Mouse (Mus musculus): ENCODE measurements around the gene Tacr2. TPM values are rescaled to one million over a fixed set of nuclear protein-coding genes. Genes with fewer than 3 reads are reported as not detected.

Tacr2 gene
- total and polyA plus RNA-seq, 2 experiments = not detected

DNA sequence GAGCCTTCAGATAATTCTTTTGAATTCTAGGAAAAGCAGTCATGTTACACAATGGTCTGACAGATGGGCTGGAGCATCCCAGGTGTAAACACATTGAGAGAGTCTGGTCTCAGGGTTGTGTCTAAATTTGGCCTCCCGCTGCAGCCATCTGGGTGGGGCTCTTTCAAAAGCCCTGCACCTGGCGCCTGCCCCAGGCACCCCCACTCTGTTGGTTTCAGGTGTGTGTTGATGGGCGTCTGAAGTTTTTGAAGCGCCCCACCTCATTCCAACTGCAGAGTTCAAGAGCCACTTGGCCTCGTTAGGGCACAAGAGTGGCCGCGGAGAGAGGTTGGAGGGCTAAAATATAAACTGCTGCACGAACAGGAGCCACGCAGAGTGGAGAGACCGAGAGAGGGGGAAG lies 9.9 kb upstream of the Tacr2 start:
- H3K27ac ChIP-seq (replicated peaks; ENCODE audit: insufficient read depth, low read depth, low read length) = no peak overlapping the region
- H3K4me3 ChIP-seq (ENCODE audit: insufficient read depth, low read depth, low read length) = no peak overlapping the region
- TF ChIP-seq CTCF (IDR thresholded peaks at IDR 0.05; ENCODE audit: low read depth, low read length) (no peak), POLR2A (IDR thresholded peaks at IDR 0.05; ENCODE audit: extremely low read depth, insufficient read depth, low read length) (no peak)
- no peak overlapping the region for H3K9ac ChIP-seq (ENCODE audit: low read depth, low read length)
- 78% methylated on average over 10 of the region's 10 CpGs for WGBS
- 0 out of 2 replicates have a peak, but pooled peaks cover 2% of the 10 kb centered on the region for H3K27me3 ChIP-seq (ENCODE audit: control insufficient read depth, insufficient read depth, low read length)
- DNase-seq (ENCODE audit: extremely low read depth, low read depth, low spot score) = no peak
- no peaks in the 10 kb centered on the region for H3K4me1 ChIP-seq (ENCODE audit: control insufficient read depth, insufficient read depth, low read length)
- no peaks in the 10 kb centered on the region for H3K79me2 ChIP-seq (ENCODE audit: control insufficient read depth, insufficient read depth, low read length)
- no peaks in the 10 kb centered on the region for H3K36me3 ChIP-seq (ENCODE audit: control insufficient read depth, insufficient read depth, low read length)

DNA sequence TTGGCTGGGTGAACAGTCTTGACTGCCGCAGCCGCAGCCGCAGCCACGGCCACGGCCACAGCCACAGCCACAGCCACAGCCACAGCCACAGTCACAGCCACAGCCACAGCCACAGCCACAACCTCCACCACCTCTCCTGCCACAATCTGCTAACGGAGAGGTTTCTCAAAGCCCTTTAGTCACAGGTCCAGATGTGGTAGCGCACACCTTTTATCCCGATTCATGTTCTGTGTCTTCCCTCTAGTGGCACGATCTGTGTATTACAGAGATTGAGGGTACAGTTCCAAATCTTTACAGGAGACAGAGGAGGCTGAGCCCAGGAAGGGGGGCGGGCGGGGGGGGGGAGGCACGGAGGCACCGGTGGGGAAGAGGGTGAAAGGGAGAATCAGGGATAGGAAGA lies 9.3 kb upstream of the Tacr2 start:
- Histone ChIP-seq H3K4me1 (ENCODE audit: control insufficient read depth, insufficient read depth, low read length) (no peaks in the 10 kb centered on the region), H3K36me3 (ENCODE audit: control insufficient read depth, insufficient read depth, low read length) (no peaks in the 10 kb centered on the region), H3K9ac (ENCODE audit: low read depth, low read length) (no peak overlapping the region), H3K27me3 (ENCODE audit: control insufficient read depth, insufficient read depth, low read length) (0 out of 2 replicates have a peak, but pooled peaks cover 2% of the 10 kb centered on the region), H3K79me2 (ENCODE audit: control insufficient read depth, insufficient read depth, low read length) (no peaks in the 10 kb centered on the region), H3K27ac (replicated peaks; ENCODE audit: insufficient read depth, low read depth, low read length) (no peak overlapping the region), H3K4me3 (ENCODE audit: insufficient read depth, low read depth, low read length) (no peak overlapping the region)
- WGBS = 43% methylated on average over 13 of the region's 13 CpGs
- TF ChIP-seq CTCF (IDR thresholded peaks at IDR 0.05; ENCODE audit: low read depth, low read length) (0 out of 2 replicates have a peak, but pooled peaks have one; percentile 27), POLR2A (IDR thresholded peaks at IDR 0.05; ENCODE audit: extremely low read depth, insufficient read depth, low read length) (no peak)
- DNase-seq (ENCODE audit: extremely low read depth, low read depth, low spot score) = no peak

DNA sequence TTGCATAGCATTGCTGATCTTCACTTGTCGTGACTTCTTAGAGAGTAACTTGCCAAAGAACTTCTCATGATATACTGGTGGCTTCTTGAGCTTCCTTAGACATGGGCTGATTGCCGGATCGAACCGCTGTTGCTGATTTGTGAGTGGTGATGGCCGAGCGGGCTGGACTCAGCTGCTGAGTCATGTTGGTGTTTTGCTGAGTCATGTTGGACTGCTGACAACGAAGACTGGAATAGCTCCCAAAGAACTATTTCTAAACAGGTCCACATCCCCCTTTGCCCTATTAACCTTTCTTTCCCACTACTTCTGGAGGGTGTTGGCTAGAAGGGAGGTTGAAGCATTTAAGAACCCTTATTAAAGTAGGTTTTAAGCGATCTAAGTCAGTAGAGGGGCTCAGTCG lies 8.2 kb upstream of the Tacr2 start:
- H3K9ac ChIP-seq (ENCODE audit: low read depth, low read length) = no peak overlapping the region
- H3K79me2 ChIP-seq (ENCODE audit: control insufficient read depth, insufficient read depth, low read length) = no peaks in the 10 kb centered on the region
- DNase-seq (ENCODE audit: extremely low read depth, low read depth, low spot score) = no peak
- no peaks in the 10 kb centered on the region for H3K36me3 ChIP-seq (ENCODE audit: control insufficient read depth, insufficient read depth, low read length)
- 89% methylated on average over 9 of the region's 9 CpGs for WGBS
- TF ChIP-seq POLR2A (IDR thresholded peaks at IDR 0.05; ENCODE audit: extremely low read depth, insufficient read depth, low read length) = no peak
- TF ChIP-seq CTCF (IDR thresholded peaks at IDR 0.05; ENCODE audit: low read depth, low read length) = no peak
- no peak overlapping the region for H3K4me3 ChIP-seq (ENCODE audit: insufficient read depth, low read depth, low read length)
- no peaks in the 10 kb centered on the region for H3K4me1 ChIP-seq (ENCODE audit: control insufficient read depth, insufficient read depth, low read length)
- H3K27me3 ChIP-seq (ENCODE audit: control insufficient read depth, insufficient read depth, low read length) = 0 out of 2 replicates have a peak, but pooled peaks cover 2% of the 10 kb centered on the region
- no peak overlapping the region for H3K27ac ChIP-seq (replicated peaks; ENCODE audit: insufficient read depth, low read depth, low read length)

DNA sequence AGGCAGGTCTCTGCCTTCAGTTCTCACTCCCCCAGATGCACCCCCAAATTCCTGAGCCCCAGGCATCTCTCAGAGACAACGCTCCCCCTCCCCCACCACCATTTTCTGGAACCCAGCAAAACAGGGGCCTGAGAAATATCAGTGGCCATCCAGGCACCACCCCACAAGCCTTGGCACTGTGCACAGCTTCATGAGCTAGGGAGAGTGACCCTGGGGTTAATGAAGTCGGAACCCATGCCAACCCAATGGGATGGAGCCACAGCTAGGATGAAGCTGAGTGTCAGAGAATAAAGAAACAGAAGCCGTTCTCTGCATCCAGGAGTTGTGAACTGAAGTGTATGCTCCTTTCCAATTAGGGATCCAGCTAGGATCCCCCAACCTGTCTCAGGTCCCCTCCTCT lies 5.1 kb upstream of the Tacr2 start:
- Histone ChIP-seq H3K79me2 (ENCODE audit: control insufficient read depth, insufficient read depth, low read length) (no peaks in the 10 kb centered on the region), H3K9ac (ENCODE audit: low read depth, low read length) (no peak overlapping the region), H3K4me3 (ENCODE audit: insufficient read depth, low read depth, low read length) (no peak overlapping the region), H3K36me3 (ENCODE audit: control insufficient read depth, insufficient read depth, low read length) (no peaks in the 10 kb centered on the region), H3K27me3 (ENCODE audit: control insufficient read depth, insufficient read depth, low read length) (0 out of 2 replicates have a peak, but pooled peaks cover 2% of the 10 kb centered on the region), H3K27ac (replicated peaks; ENCODE audit: insufficient read depth, low read depth, low read length) (no peak overlapping the region), H3K4me1 (ENCODE audit: control insufficient read depth, insufficient read depth, low read length) (no peaks in the 10 kb centered on the region)
- WGBS = 70% methylated on average over 3 of the region's 3 CpGs
- TF ChIP-seq CTCF (IDR thresholded peaks at IDR 0.05; ENCODE audit: low read depth, low read length) (no peak), POLR2A (IDR thresholded peaks at IDR 0.05; ENCODE audit: extremely low read depth, insufficient read depth, low read length) (no peak)
- no peak for DNase-seq (ENCODE audit: extremely low read depth, low read depth, low spot score)

DNA sequence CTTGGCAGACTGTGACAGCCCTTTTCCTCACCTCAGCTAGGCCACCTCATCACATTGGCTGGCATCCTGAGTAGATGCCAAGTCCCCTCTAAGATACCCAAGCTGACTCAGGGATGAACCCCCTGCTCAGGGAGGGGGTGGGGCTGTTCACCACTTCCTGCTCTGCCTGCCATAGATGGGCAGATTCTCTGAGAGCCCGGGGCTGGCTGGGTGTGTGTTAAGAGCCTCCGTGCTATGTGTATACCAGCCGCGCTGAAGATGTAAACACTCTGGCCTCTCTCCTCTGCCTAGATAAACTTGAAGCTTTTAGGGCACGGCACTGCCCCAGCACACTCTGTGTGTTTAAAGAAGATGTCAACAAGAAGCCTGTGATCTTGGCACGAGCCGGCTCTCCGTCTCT lies 4.4 kb upstream of the Tacr2 start:
- Histone ChIP-seq H3K27ac (replicated peaks; ENCODE audit: insufficient read depth, low read depth, low read length) (no peak overlapping the region), H3K36me3 (ENCODE audit: control insufficient read depth, insufficient read depth, low read length) (no peaks in the 10 kb centered on the region), H3K27me3 (ENCODE audit: control insufficient read depth, insufficient read depth, low read length) (0 out of 2 replicates have a peak, but pooled peaks cover under 1% of the 10 kb centered on the region), H3K9ac (ENCODE audit: low read depth, low read length) (no peak overlapping the region), H3K79me2 (ENCODE audit: control insufficient read depth, insufficient read depth, low read length) (no peaks in the 10 kb centered on the region), H3K4me1 (ENCODE audit: control insufficient read depth, insufficient read depth, low read length) (no peaks in the 10 kb centered on the region), H3K4me3 (ENCODE audit: insufficient read depth, low read depth, low read length) (no peak overlapping the region)
- 17% methylated on average over 8 of the region's 8 CpGs for WGBS
- TF ChIP-seq POLR2A (IDR thresholded peaks at IDR 0.05; ENCODE audit: extremely low read depth, insufficient read depth, low read length) (no peak), CTCF (IDR thresholded peaks at IDR 0.05; ENCODE audit: low read depth, low read length) (no peak)
- no peak for DNase-seq (ENCODE audit: extremely low read depth, low read depth, low spot score)

DNA sequence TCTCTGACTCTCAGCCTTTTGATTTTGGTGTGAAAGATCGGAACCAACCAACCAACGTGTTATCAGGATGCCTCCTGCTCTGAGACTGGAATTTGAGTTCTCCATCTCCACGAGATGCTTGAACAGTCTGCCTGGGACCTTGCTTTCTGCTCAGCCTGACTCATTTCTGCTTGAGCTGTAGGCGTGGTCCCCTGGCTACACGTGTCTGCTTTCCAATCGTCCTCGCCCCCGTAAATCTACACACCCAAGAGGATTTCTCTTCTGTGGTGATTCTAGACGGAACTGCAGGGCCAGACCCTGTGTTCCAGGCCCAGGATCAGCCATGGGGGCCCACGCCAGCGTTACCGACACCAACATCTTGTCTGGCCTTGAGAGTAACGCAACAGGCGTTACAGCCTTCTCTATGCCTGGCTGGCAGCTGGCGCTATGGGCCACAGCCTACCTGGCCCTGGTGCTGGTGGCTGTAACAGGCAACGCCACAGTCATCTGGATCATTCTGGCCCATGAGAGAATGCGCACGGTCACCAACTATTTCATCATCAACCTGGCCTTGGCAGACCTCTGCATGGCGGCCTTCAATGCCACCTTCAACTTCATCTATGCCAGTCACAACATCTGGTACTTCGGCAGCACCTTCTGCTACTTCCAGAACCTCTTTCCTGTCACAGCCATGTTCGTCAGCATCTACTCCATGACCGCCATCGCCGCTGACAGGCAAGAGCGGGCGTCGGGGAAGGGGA lies 428 bp downstream of the Tacr2 start:
- no peak overlapping the region for H3K4me3 ChIP-seq (ENCODE audit: insufficient read depth, low read depth, low read length)
- no peak overlapping the region for H3K27ac ChIP-seq (replicated peaks; ENCODE audit: insufficient read depth, low read depth, low read length)
- H3K36me3 ChIP-seq (ENCODE audit: control insufficient read depth, insufficient read depth, low read length) = no peaks in the 10 kb centered on the region
- no peak overlapping the region for H3K9ac ChIP-seq (ENCODE audit: low read depth, low read length)
- TF ChIP-seq CTCF (IDR thresholded peaks at IDR 0.05; ENCODE audit: low read depth, low read length) (no peak), POLR2A (IDR thresholded peaks at IDR 0.05; ENCODE audit: extremely low read depth, insufficient read depth, low read length) (no peak)
- H3K4me1 ChIP-seq (ENCODE audit: control insufficient read depth, insufficient read depth, low read length) = no peaks in the 10 kb centered on the region
- no peak for DNase-seq (ENCODE audit: extremely low read depth, low read depth, low spot score)
- H3K27me3 ChIP-seq (ENCODE audit: control insufficient read depth, insufficient read depth, low read length) = no peaks in the 10 kb centered on the region
- WGBS = 85% methylated on average over 27 of the region's 27 CpGs
- H3K79me2 ChIP-seq (ENCODE audit: control insufficient read depth, insufficient read depth, low read length) = no peaks in the 10 kb centered on the region

Data from liver, adult 2 months (tissue).